Mouse (Mus musculus): ENCODE measurements around the gene Slc36a4.

DNA sequence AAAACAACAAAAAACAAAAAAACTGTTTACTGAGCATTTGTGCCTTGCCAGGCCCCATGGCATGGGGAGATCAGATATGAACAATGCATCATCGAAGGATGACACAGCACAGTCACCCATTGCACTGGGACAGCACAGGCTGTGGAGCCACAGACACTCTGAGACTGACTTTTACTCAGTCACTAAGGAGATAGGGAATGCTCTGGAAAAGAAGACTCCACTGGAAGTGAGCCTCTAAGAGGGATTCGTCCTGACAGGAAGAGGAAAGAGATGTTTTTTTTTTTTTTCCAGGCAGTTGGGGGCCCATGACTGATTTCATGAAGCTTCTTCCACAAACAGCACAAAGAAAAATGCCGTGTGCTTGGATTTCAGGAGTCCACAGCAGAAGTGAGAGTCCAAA, 40.1 kb upstream of the Slc36a4 start:
- TF ChIP-seq CTCF (conservative IDR thresholded peaks at IDR 0.05; ENCODE audit: low read length): no peak
- no peak for TF ChIP-seq POU5F1 (IDR thresholded peaks at IDR 0.05; ENCODE audit: borderline replicate concordance, low read length)
